Mouse (Mus musculus) midbrain, embryonic 13.5 days (tissue): ENCODE results near the gene Shbg. TPM values are rescaled to one million over a fixed set of nuclear protein-coding genes. Genes with fewer than 3 reads are reported as not detected.

ENCODE experiments used
- ATAC-seq: fragments of 200-750 bp; cut with Nextera tagmentation; 2 replicates; pipeline ENCODE4 v1.8.0; 2017; ENCODE audit warnings: mild to moderate bottlenecking, moderate TSS enrichment, moderate library complexity
- H3K27ac ChIP-seq: fragments of 300-500 bp; sonication (generic); 2 replicates; pipeline ENCODE4 v1.5.1; 2015; ENCODE audit warnings: inconsistent platforms, mild to moderate bottlenecking, moderate library complexity
- H3K27me3 ChIP-seq: fragments of 300-500 bp; sonication (generic); 2 replicates; pipeline ENCODE4 v1.6.1; 2015; ENCODE audit warnings: mild to moderate bottlenecking, inconsistent platforms
- H3K36me3 ChIP-seq: fragments of 300-500 bp; sonication (generic); 2 replicates; pipeline ENCODE4 v1.6.1; 2015; ENCODE audit warnings: mild to moderate bottlenecking, inconsistent platforms
- H3K4me1 ChIP-seq: fragments of 300-500 bp; sonication (generic); replicated peaks from 2 replicates; pipeline ENCODE4 v1.6.1; 2015; ENCODE audit warnings: inconsistent platforms
- H3K4me2 ChIP-seq: fragments of 300-500 bp; sonication (generic); replicated peaks from 2 replicates; pipeline ENCODE4 v1.6.1; 2015; ENCODE audit warnings: moderate library complexity, mild to moderate bottlenecking, inconsistent platforms
- H3K4me3 ChIP-seq: fragments of 300-500 bp; sonication (generic); replicated peaks from 2 replicates; pipeline ENCODE4 v1.5.1; 2015; ENCODE audit warnings: mild to moderate bottlenecking, inconsistent platforms
- H3K9ac ChIP-seq: fragments of 300-500 bp; sonication (generic); replicated peaks from 2 replicates; pipeline ENCODE4 v1.6.1; 2015; ENCODE audit warnings: mild to moderate bottlenecking, inconsistent platforms
- H3K9me3 ChIP-seq: fragments of 300-500 bp; sonication (generic); 2 replicates; pipeline ENCODE4 v1.6.1; 2016; ENCODE audit warnings: mild to moderate bottlenecking, inconsistent platforms
- WGBS: fragments of 180-500 bp; shearing (Covaris S2); methylation state at CpG from one replicate; pipeline ENCODE4 v1.1.7; 2015; 5-methylcytosine and 5-hydroxymethylcytosine counted together
- microRNA counts: library from miRNA; unstranded; fragments of <30 nt; microRNA quantifications from one replicate; lab custom pipeline; 2016
- microRNA-seq: library from miRNA; unstranded; fragments of <30 nt; microRNA quantifications from one replicate; pipeline ENCODE4, GENCODE M21; 2016
- polyA plus RNA-seq: library from polyadenylated mRNA; unstranded; fragments of >200 nt; fragmentation: Nextera tagmentation; extraction: Ambion mirVana; gene quantifications from 2 replicates; pipeline ENCODE4 v1.2.1, GENCODE M21; 2015

Gene Shbg
- polyA plus RNA-seq, 1 experiment from 2014 or later = not detected

- Histone ChIP-seq H3K27me3 (no peaks in the 10 kb centered on the region), H3K27ac (peak overlapping the region; percentile 94), H3K9me3 (no peaks in the 10 kb centered on the region), H3K36me3 (peaks cover 9% of the 10 kb centered on the region), H3K4me2 (peak overlapping the region; percentile 92), H3K4me3 (peak overlapping the region; percentile 89), H3K9ac (peak overlapping the region; percentile 89), H3K4me1 (peaks cover 55% of the 10 kb centered on the region)
- WGBS = 2% methylated on average over 39 of the region's 39 CpGs
- peak; percentile 93 for ATAC-seq
Measured at GRCm38 (mm10) chr11:69579128-69580017, 38.3 kb downstream of the Shbg start.

- Histone ChIP-seq H3K4me2 (peak overlapping the region; percentile 92), H3K4me1 (peaks cover 55% of the 10 kb centered on the region), H3K4me3 (peak overlapping the region; percentile 80), H3K36me3 (peaks cover 15% of the 10 kb centered on the region), H3K27me3 (no peaks in the 10 kb centered on the region), H3K27ac (no peak overlapping the region), H3K9me3 (no peaks in the 10 kb centered on the region), H3K9ac (peak overlapping the region; percentile 89)
- WGBS = 13% methylated on average over 15 of the region's 15 CpGs
- ATAC-seq = no peak
Measured at GRCm38 (mm10) chr11:69578301-69578700, 39.4 kb downstream of the Shbg start.

GRCm38 (mm10) chr11:69576307-69576706 is 41.4 kb downstream of the Shbg start:
- H3K9me3 ChIP-seq = no peaks in the 10 kb centered on the region
- peaks cover 41% of the 10 kb centered on the region for H3K4me1 ChIP-seq
- 76% methylated on average over 5 of the region's 5 CpGs for WGBS
- no peak overlapping the region for H3K4me3 ChIP-seq
- no peak for ATAC-seq
- H3K4me2 ChIP-seq = peak overlapping the region; percentile 92; the same call in 1 of the 2 replicates
- H3K9ac ChIP-seq = 0 out of 2 replicates have a peak overlapping the region, but pooled peaks have one; percentile 11
- H3K27me3 ChIP-seq = no peaks in the 10 kb centered on the region
- H3K27ac ChIP-seq = no peak overlapping the region
- H3K36me3 ChIP-seq = peaks cover 34% of the 10 kb centered on the region

GRCm38 (mm10) chr11:69575220-69575619 is 42.5 kb downstream of the Shbg start:
- 51% methylated on average over 3 of the region's 3 CpGs for WGBS

GRCm38 (mm10) chr11:69565131-69565530 is 52.6 kb downstream of the Shbg start:
- H3K9me3 ChIP-seq = no peaks in the 10 kb centered on the region
- H3K27ac ChIP-seq = no peak overlapping the region
- H3K9ac ChIP-seq = no peak overlapping the region
- H3K4me2 ChIP-seq = no peak overlapping the region
- ATAC-seq = no peak
- H3K4me3 ChIP-seq = no peak overlapping the region
- H3K4me1 ChIP-seq = peaks cover 23% of the 10 kb centered on the region
- no peaks in the 10 kb centered on the region for H3K27me3 ChIP-seq
- peaks cover 65% of the 10 kb centered on the region for H3K36me3 ChIP-seq
- WGBS = 86% methylated on average over 8 of the region's 8 CpGs

More at GRCm38 (mm10) chr11:69575220-69575619, 42.5 kb downstream of the Shbg start:
- Histone ChIP-seq H3K36me3 (peaks cover 45% of the 10 kb centered on the region), H3K4me3 (no peak overlapping the region), H3K27me3 (no peaks in the 10 kb centered on the region), H3K27ac (no peak overlapping the region), H3K4me2 (no peak overlapping the region), H3K9me3 (no peaks in the 10 kb centered on the region), H3K9ac (no peak overlapping the region), H3K4me1 (peaks cover 41% of the 10 kb centered on the region)
- ATAC-seq = no peak

MicroRNA genes within 50 kb of the gene (microRNA counts, 519-probe panel; counts per million panel counts)
- 110 counts per million, percentile 56 among the panel's probes with 10 or more counts for microRNA mmu-miR-1934 (lab: Ali Mortazavi, UCI)
- microRNA mmu-miR-467f (lab: Ali Mortazavi, UCI) = 2,580 counts per million, percentile 63 among the panel's probes with 10 or more counts

Small RNA genes within 50 kb of the gene (microRNA-seq; reads per million reads assigned to microRNA genes)
- gene Mir1934 (4.5 reads per million, percentile 18 among the genes with 10 or more reads in this experiment), gene Mir467f (not detected)

Other genes with a start within 250 kb of the Shbg start
- 83.5 and 91.9 TPM in 2 replicates for gene Chd3, start 248.5 kb downstream of the Shbg start, polyA plus RNA-seq
- 92.2 and 105 TPM in 2 replicates for gene Naa38, start 222.4 kb downstream of the Shbg start, polyA plus RNA-seq
- gene Cyb5d1, start 222.3 kb downstream of the Shbg start, polyA plus RNA-seq = 41.8 and 47.7 TPM in 2 replicates
- gene Tmem88, start 219.7 kb downstream of the Shbg start, polyA plus RNA-seq = 4.9 and 7.0 TPM in 2 replicates
- gene Kdm6b, start 204.2 kb downstream of the Shbg start, polyA plus RNA-seq = 54.9 and 59.2 TPM in 2 replicates
- gene Dnah2, start 68.8 kb downstream of the Shbg start, polyA plus RNA-seq = 2.2 and 2.7 TPM in 2 replicates
- gene Efnb3, start 57.7 kb downstream of the Shbg start, polyA plus RNA-seq = 95.0 and 130 TPM in 2 replicates
- 24.5 and 26.9 TPM in 2 replicates for gene Wrap53, start 37.6 kb downstream of the Shbg start, polyA plus RNA-seq
- gene Trp53, start 37.5 kb downstream of the Shbg start, polyA plus RNA-seq = 84.2 and 93.4 TPM in 2 replicates
- 23.2 and 24.3 TPM in 2 replicates for gene Atp1b2, start 12.0 kb downstream of the Shbg start, polyA plus RNA-seq
- 25.1 and 28.5 TPM in 2 replicates for gene Sat2, start 4.1 kb upstream of the Shbg start, polyA plus RNA-seq
- 40.5 and 52.4 TPM in 2 replicates for gene Fxr2, start 15.1 kb upstream of the Shbg start, polyA plus RNA-seq
- 0.31 TPM in 1 of 2 replicates, not detected in the other for gene Sox15, start 37.4 kb upstream of the Shbg start, polyA plus RNA-seq
- gene Mpdu1, start 44.7 kb upstream of the Shbg start, polyA plus RNA-seq = 103 and 104 TPM in 2 replicates
- gene Cd68, start 48.2 kb upstream of the Shbg start, polyA plus RNA-seq = 6.1 and 7.3 TPM in 2 replicates
- 581 and 595 TPM in 2 replicates for gene Eif4a1, start 54.5 kb upstream of the Shbg start, polyA plus RNA-seq
- 101 and 103 TPM in 2 replicates for gene Senp3, start 64.2 kb upstream of the Shbg start, polyA plus RNA-seq
- gene Tnfsf13, start 67.9 kb upstream of the Shbg start, polyA plus RNA-seq = 0.36 TPM in 1 of 2 replicates, not detected in the other
- gene Tnfsf12, start 77.9 kb upstream of the Shbg start, polyA plus RNA-seq = 0.98 and 1.2 TPM in 2 replicates
- gene Tnfsfm13, start 78.2 kb upstream of the Shbg start, polyA plus RNA-seq = 0.64 and 1.2 TPM in 2 replicates
- gene Polr2a, start 140.7 kb upstream of the Shbg start, polyA plus RNA-seq = 22.7 and 24.9 TPM in 2 replicates
- 0.31 TPM in 1 of 2 replicates, not detected in the other for gene Slc35g3, start 144.1 kb upstream of the Shbg start, polyA plus RNA-seq
- 2.9 and 3.2 TPM in 2 replicates for gene Zbtb4, start 148.0 kb upstream of the Shbg start, polyA plus RNA-seq
- gene Chrnb1, start 178.0 kb upstream of the Shbg start, polyA plus RNA-seq = 0.83 and 0.85 TPM in 2 replicates
- 3.4 and 4.4 TPM in 2 replicates for gene Fgf11, start 184.0 kb upstream of the Shbg start, polyA plus RNA-seq
- gene Tmem102, start 187.7 kb upstream of the Shbg start, polyA plus RNA-seq = 0.44 and 0.52 TPM in 2 replicates
- gene Gm39566, start 197.4 kb upstream of the Shbg start, polyA plus RNA-seq = not detected in 2 replicates
- not detected in 2 replicates for gene Spem2, start 200.6 kb upstream of the Shbg start, polyA plus RNA-seq
- gene Spem1, start 204.3 kb upstream of the Shbg start, polyA plus RNA-seq = 0.51 and 0.64 TPM in 2 replicates
- 20.5 and 21.3 TPM in 2 replicates for gene Nlgn2, start 219.9 kb upstream of the Shbg start, polyA plus RNA-seq
- gene Tmem256, start 220.6 kb upstream of the Shbg start, polyA plus RNA-seq = 329 and 331 TPM in 2 replicates
- 55.0 and 56.3 TPM in 2 replicates for gene Plscr3, start 228.5 kb upstream of the Shbg start, polyA plus RNA-seq
- gene Tnk1, start 240.8 kb upstream of the Shbg start, polyA plus RNA-seq = 0.27 and 0.31 TPM in 2 replicates